Mouse (Mus musculus) neural tube, embryonic 11.5 days (tissue): ENCODE measurements around the gene Fam84b. TPM values are rescaled to one million over a fixed set of nuclear protein-coding genes. Genes with fewer than 3 reads are reported as not detected.

ENCODE experiments used
- ATAC-seq: fragments of 200-750 bp; cut with Nextera tagmentation; 2 replicates; pipeline ENCODE4 v1.8.0; 2017; ENCODE audit warnings: moderate number of reproducible peaks, mild to moderate bottlenecking, moderate TSS enrichment, moderate library complexity; ENCODE audit not compliant: insufficient read depth, low FRiP score, low TSS enrichment
- DNase-seq: peaks from one replicate; pipeline ENCODE4 v3.0.0-alpha.2; 2015; ENCODE audit warnings: low spot score
- H3K27ac ChIP-seq: fragments of 300-500 bp; sonication (generic); 2 replicates; pipeline ENCODE4 v1.5.1; 2014; ENCODE audit warnings: low read depth, mild to moderate bottlenecking, low read length
- H3K27me3 ChIP-seq: fragments of 300-500 bp; sonication (generic); 2 replicates; pipeline ENCODE4 v1.6.1; 2014; ENCODE audit warnings: mild to moderate bottlenecking, low read length, mixed read lengths; ENCODE audit not compliant: control insufficient read depth, insufficient read depth
- H3K36me3 ChIP-seq: fragments of 300-500 bp; sonication (generic); 2 replicates; pipeline ENCODE4 v1.6.1; 2014; ENCODE audit warnings: mild to moderate bottlenecking, low read length, moderate library complexity, mixed read lengths; ENCODE audit not compliant: control insufficient read depth, insufficient read depth
- H3K4me1 ChIP-seq: fragments of 300-500 bp; sonication (generic); 2 replicates; pipeline ENCODE4 v1.6.1; 2014; ENCODE audit warnings: low read length, mixed read lengths; ENCODE audit not compliant: control insufficient read depth, insufficient read depth
- H3K4me2 ChIP-seq: fragments of 300-500 bp; sonication (generic); 2 replicates; pipeline ENCODE4 v1.6.1; 2014; ENCODE audit warnings: low read depth, mild to moderate bottlenecking, moderate library complexity
- H3K4me3 ChIP-seq: fragments of 300-500 bp; sonication (generic); 2 replicates; pipeline ENCODE4 v1.5.1; 2014; ENCODE audit warnings: low read depth, low read length
- H3K9ac ChIP-seq: fragments of 300-500 bp; sonication (generic); 2 replicates; pipeline ENCODE4 v1.6.1; 2014; ENCODE audit warnings: mild to moderate bottlenecking, low read length
- H3K9me3 ChIP-seq: fragments of 300-500 bp; sonication (generic); 2 replicates; pipeline ENCODE4 v1.6.1; 2016; ENCODE audit warnings: low read length; ENCODE audit not compliant: control insufficient read depth
- WGBS: fragments of 180-500 bp; shearing (Covaris S2); extraction: QIAGEN DNeasy Blood & Tissue Kit; methylation state at CpG from one replicate; pipeline ENCODE4 v1.1.7; 2014; 5-methylcytosine and 5-hydroxymethylcytosine counted together
- polyA plus RNA-seq: library from polyadenylated mRNA; unstranded; fragments of >200 nt; fragmentation: Nextera tagmentation; extraction: Ambion mirVana; gene quantifications from 2 replicates; pipeline ENCODE4 v1.2.1, GENCODE M21; 2014

Gene Fam84b
- polyA plus RNA-seq, 1 experiment from 2014 or later, result 11.7 TPM

- Histone ChIP-seq H3K4me2 (peak overlapping the region; percentile 100), H3K27me3 (no peaks in the 10 kb centered on the region), H3K4me1 (peaks cover 8% of the 10 kb centered on the region; the same call in 1 of the 2 replicates), H3K9me3 (no peaks in the 10 kb centered on the region), H3K27ac (no peak overlapping the region), H3K9ac (peak overlapping the region; percentile 55), H3K4me3 (peak overlapping the region; percentile 66), H3K36me3 (no peaks in the 10 kb centered on the region)
- ATAC-seq, result peak; percentile 9; the same call in 1 of the 2 replicates
- WGBS, result under 1% methylated on average over 24 of the region's 24 CpGs
- DNase-seq, result no peak
Observed at GRCm38 (mm10) chr15:60823620-60823869, 30.0 kb downstream of the Fam84b start.

DNA sequence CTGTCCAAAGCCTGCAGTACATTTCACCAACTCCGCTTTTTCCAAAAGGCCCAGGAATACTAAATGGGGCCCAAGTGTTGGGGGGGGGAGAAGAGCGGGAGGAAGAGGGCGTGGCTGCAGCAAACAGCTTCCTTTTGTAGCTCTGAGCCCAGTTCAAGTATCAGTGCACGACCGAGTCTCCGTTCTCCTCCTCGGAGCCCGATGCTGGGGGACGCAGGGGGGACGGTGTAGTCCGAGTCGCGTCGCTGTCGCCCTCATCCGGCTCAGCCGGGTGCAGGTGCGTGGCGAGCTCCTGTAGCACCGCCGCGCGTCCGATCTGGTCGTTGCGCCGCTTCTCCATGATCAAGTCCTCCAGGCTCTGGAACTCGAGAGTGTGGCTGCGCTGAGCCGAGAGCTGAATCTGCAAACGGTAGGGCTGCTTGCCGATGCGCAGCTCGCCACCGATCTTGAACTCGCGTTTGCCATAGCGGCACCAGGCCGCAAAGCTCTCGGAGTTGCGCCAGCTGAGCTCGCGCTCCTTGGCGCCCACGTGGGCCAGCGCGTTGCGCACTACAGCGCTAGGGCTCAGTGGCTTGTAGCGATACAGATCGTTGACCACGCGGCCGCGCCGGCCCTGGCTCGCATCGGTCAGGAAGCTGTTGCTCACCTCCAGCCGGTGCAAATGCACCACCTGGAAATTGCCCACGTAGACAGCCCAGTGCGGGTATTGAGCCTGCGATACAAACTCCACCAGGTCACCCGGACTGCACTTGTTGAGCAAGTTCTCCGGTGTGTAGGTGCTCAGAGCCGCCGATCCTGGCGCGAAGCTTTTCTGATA lies 30.6 kb downstream of the Fam84b start:
- Histone ChIP-seq H3K4me2 (peak overlapping the region; percentile 100), H3K4me1 (peaks cover 8% of the 10 kb centered on the region; the same call in 1 of the 2 replicates), H3K27ac (peak overlapping the region; percentile 73; the same call in 1 of the 2 replicates), H3K27me3 (no peaks in the 10 kb centered on the region), H3K9ac (peak overlapping the region; percentile 55), H3K36me3 (no peaks in the 10 kb centered on the region), H3K9me3 (no peaks in the 10 kb centered on the region), H3K4me3 (peak overlapping the region; percentile 66)
- 0% methylated on average over 65 of the region's 68 CpGs for WGBS
- peak; percentile 77 for ATAC-seq
- peak; percentile 87 for DNase-seq

- Histone ChIP-seq H3K27me3 (no peaks in the 10 kb centered on the region), H3K4me3 (peak overlapping the region; percentile 66), H3K36me3 (no peaks in the 10 kb centered on the region), H3K9ac (peak overlapping the region; percentile 55), H3K4me2 (peak overlapping the region; percentile 100), H3K27ac (peak overlapping the region; percentile 73; the same call in 1 of the 2 replicates), H3K9me3 (no peaks in the 10 kb centered on the region), H3K4me1 (peaks cover 8% of the 10 kb centered on the region; the same call in 1 of the 2 replicates)
- ATAC-seq (peak; percentile 35), DNase-seq (peak; percentile 51)
- under 1% methylated on average over 10 of the region's 10 CpGs for WGBS
Observed at GRCm38 (mm10) chr15:60822101-60822802, 31.3 kb downstream of the Fam84b start.

DNA sequence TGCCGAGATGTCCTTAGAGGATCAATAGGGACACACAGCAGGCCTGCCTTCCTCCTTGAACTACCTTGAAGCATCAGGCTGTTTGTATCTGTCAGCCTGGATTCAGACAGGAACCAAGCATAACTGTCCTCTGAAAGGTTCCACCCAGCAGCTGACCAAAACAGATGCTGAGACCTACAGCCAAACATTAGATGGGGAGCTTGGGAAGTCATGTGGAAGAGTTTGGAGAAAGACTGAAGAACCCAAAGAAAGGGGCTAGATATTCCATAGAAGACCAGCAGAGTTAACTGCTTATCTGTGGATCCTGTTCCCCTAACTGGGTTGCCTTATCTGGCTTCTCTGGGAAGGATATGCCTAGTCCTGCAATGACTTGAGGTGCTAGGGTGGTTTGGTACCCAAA lies 35.1 kb downstream of the Fam84b start:
- no peak overlapping the region for H3K9ac ChIP-seq
- no peaks in the 10 kb centered on the region for H3K36me3 ChIP-seq
- H3K9me3 ChIP-seq, result no peaks in the 10 kb centered on the region
- H3K27me3 ChIP-seq, result no peaks in the 10 kb centered on the region
- DNase-seq (no peak), ATAC-seq (no peak)
- peaks cover 5% of the 10 kb centered on the region; the same call in 1 of the 2 replicates for H3K4me1 ChIP-seq
- H3K27ac ChIP-seq, result no peak overlapping the region
- WGBS, result 78% methylated on average over 1 of the region's 1 CpGs
- no peak overlapping the region for H3K4me3 ChIP-seq
- H3K4me2 ChIP-seq, result no peak overlapping the region

DNA sequence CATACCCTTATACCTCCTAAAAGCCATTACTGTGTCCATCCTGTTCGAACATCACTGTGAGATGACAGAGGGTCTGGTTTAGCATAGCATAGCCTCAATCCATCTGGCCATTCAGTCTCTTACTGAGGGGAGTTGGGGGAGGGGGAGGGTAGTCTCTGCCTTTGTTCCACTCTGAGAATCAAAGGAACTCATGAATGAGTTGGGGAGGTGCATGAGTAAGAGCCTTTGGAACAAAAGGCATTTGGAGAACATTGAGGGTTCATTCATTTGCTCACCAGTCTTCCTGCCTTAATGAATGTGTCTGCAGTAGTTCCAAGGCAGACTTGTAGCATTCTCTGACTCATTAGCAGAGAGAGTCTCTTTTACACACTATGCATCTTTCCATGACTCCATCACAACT lies 37.1 kb downstream of the Fam84b start:
- Histone ChIP-seq H3K4me2 (no peak overlapping the region), H3K9ac (no peak overlapping the region), H3K4me3 (no peak overlapping the region), H3K9me3 (no peaks in the 10 kb centered on the region), H3K27ac (no peak overlapping the region), H3K27me3 (no peaks in the 10 kb centered on the region), H3K36me3 (no peaks in the 10 kb centered on the region), H3K4me1 (no peaks in the 10 kb centered on the region)
- DNase-seq, result no peak
- no peak for ATAC-seq
- 30% methylated on average over 1 of the region's 1 CpGs for WGBS

DNA sequence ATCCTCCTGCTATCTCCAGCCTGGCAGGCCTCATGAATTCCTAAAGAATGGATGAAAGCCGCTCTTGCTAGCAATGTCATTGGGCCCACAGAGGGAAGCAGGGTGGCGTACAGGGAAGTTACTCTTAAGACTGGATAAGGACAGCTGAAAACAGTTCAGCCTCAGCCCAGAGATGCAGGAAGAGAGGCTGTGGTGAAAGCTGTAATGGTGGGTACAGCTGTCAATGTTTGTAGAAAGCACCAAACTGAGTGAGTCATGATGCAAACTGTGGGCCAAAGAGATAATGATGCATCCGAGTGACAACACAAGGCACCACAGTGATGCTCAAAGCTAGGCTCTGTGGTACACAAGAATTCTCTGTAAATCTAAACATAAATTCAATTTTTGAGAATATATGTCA lies 39.0 kb downstream of the Fam84b start:
- Histone ChIP-seq H3K9ac (no peak overlapping the region), H3K4me3 (no peak overlapping the region), H3K27me3 (no peaks in the 10 kb centered on the region), H3K27ac (no peak overlapping the region), H3K9me3 (no peaks in the 10 kb centered on the region), H3K4me2 (no peak overlapping the region), H3K4me1 (no peaks in the 10 kb centered on the region), H3K36me3 (no peaks in the 10 kb centered on the region)
- ATAC-seq (no peak), DNase-seq (no peak)
- 86% methylated on average over 3 of the region's 3 CpGs for WGBS

GRCm38 (mm10) chr15:60793041-60793673 lies 60.4 kb downstream of the Fam84b start:
- Histone ChIP-seq H3K27me3 (no peaks in the 10 kb centered on the region), H3K36me3 (no peaks in the 10 kb centered on the region), H3K9ac (no peak overlapping the region), H3K9me3 (no peaks in the 10 kb centered on the region), H3K4me2 (no peak overlapping the region), H3K4me3 (no peak overlapping the region), H3K4me1 (no peaks in the 10 kb centered on the region), H3K27ac (no peak overlapping the region)
- DNase-seq (no peak), ATAC-seq (no peak)

- Histone ChIP-seq H3K4me1 (no peaks in the 10 kb centered on the region), H3K36me3 (no peaks in the 10 kb centered on the region), H3K27me3 (no peaks in the 10 kb centered on the region), H3K27ac (no peak overlapping the region), H3K9ac (no peak overlapping the region), H3K4me3 (no peak overlapping the region), H3K9me3 (no peaks in the 10 kb centered on the region), H3K4me2 (no peak overlapping the region)
- WGBS, result 79% methylated on average over 1 of the region's 1 CpGs
- ATAC-seq, result no peak
- no peak for DNase-seq
Observed at GRCm38 (mm10) chr15:60789084-60789483, 64.5 kb downstream of the Fam84b start.
